Mouse (Mus musculus) myocyte (in vitro differentiated cells): ENCODE results near the gene Zranb1.

Experiments
- CEBPB ChIP-seq: IDR thresholded peaks from 2 replicates; pipeline ENCODE4 v1.6.1; 2011; ENCODE audit warnings: mild to moderate bottlenecking, moderate library complexity; ENCODE audit not compliant: poor library complexity, insufficient read depth, severe bottlenecking
- E2F4 ChIP-seq: IDR thresholded peaks from one replicate; pipeline ENCODE4 v1.6.1; 2011; ENCODE audit warnings: mild to moderate bottlenecking, control low read depth, moderate library complexity; ENCODE audit not compliant: insufficient read depth
- MAX ChIP-seq: IDR thresholded peaks from one replicate; pipeline ENCODE4 v1.6.1; 2011; ENCODE audit warnings: low read depth, mild to moderate bottlenecking, control low read depth
- MYOD1 ChIP-seq, 3 experiments: IDR thresholded peaks; one replicate each; pipeline ENCODE4 v1.6.1; 2011; ENCODE audit warnings: control low read depth in 2 of 3, low read depth in 2 of 3, mild to moderate bottlenecking in 2 of 3, moderate library complexity in 1 of 3; ENCODE audit not compliant: insufficient read length in 2 of 3, control insufficient read depth in 1 of 3
- POLR2A ChIP-seq: IDR thresholded peaks from one replicate; pipeline ENCODE4 v1.6.1; 2011; ENCODE audit warnings: low read depth, mild to moderate bottlenecking, control low read depth, moderate library complexity; ENCODE audit not compliant: insufficient read length
- POLR2AphosphoS2 ChIP-seq: IDR thresholded peaks from one replicate; pipeline ENCODE4 v1.6.1; 2011; ENCODE audit warnings: low read depth, control low read depth; ENCODE audit not compliant: insufficient read length
- TCF12 ChIP-seq: IDR thresholded peaks from one replicate; pipeline ENCODE4 v1.6.1; 2011; ENCODE audit warnings: mild to moderate bottlenecking, control low read depth; ENCODE audit not compliant: poor library complexity, insufficient read depth, severe bottlenecking
- USF1 ChIP-seq: IDR thresholded peaks from one replicate; pipeline ENCODE4 v1.6.1; 2011; ENCODE audit warnings: low read depth, mild to moderate bottlenecking, control low read depth, moderate library complexity

GRCm38 (mm10) chr7:132950613-132951012, 19.7 kb downstream of the Zranb1 start:
- TF ChIP-seq POLR2A (no peak), USF1 (no peak), E2F4 (no peak), MAX (no peak), CEBPB (no peak), POLR2AphosphoS2 (no peak), TCF12 (no peak), MYOD1 (IDR thresholded peaks at IDR 0.05; ENCODE audit: control insufficient read depth in 1 of 3, insufficient read length in 2 of 3, low read depth in 2 of 3) (no peak)
